Mouse (Mus musculus): Measurements from ENCODE around the gene Sipa1l1. TPM values are rescaled to one million over a fixed set of nuclear protein-coding genes. Genes with fewer than 3 reads are reported as not detected.

The Sipa1l1 gene
- polyA plus RNA-seq, 1 experiment from 2014 or later, result 41.6 TPM

GRCm38 (mm10) chr12:82225278-82225677 is 56.2 kb downstream of the Sipa1l1 start:
- Histone ChIP-seq H3K9me3 (ENCODE audit: control insufficient read depth, low read length) (no peaks in the 10 kb centered on the region), H3K36me3 (ENCODE audit: control insufficient read depth, insufficient read depth, low read length) (no peaks in the 10 kb centered on the region), H3K27me3 (replicated peaks; ENCODE audit: control insufficient read depth, insufficient read depth, low read length) (no peaks in the 10 kb centered on the region), H3K9ac (ENCODE audit: low read length) (no peak overlapping the region), H3K27ac (ENCODE audit: low read depth) (no peak overlapping the region), H3K4me3 (ENCODE audit: low read depth, low read length) (no peak overlapping the region), H3K4me1 (replicated peaks; ENCODE audit: control insufficient read depth, insufficient read depth, low read length) (0 out of 2 replicates have a peak, but pooled peaks cover 9% of the 10 kb centered on the region), H3K4me2 (ENCODE audit: low read length) (no peak overlapping the region)
- ATAC-seq (replicated peaks; ENCODE audit: low FRiP score, low TSS enrichment, low read depth), result no peak
- WGBS, result 84% methylated on average over 2 of the region's 2 CpGs
- no peak for DNase-seq (ENCODE audit: low spot score)

- Histone ChIP-seq H3K4me1 (replicated peaks; ENCODE audit: control insufficient read depth, insufficient read depth, low read length) (0 out of 2 replicates have a peak, but pooled peaks cover 9% of the 10 kb centered on the region), H3K9ac (ENCODE audit: low read length) (no peak overlapping the region), H3K36me3 (ENCODE audit: control insufficient read depth, insufficient read depth, low read length) (no peaks in the 10 kb centered on the region), H3K4me2 (ENCODE audit: low read length) (no peak overlapping the region), H3K9me3 (ENCODE audit: control insufficient read depth, low read length) (no peaks in the 10 kb centered on the region), H3K27me3 (replicated peaks; ENCODE audit: control insufficient read depth, insufficient read depth, low read length) (no peaks in the 10 kb centered on the region), H3K27ac (ENCODE audit: low read depth) (no peak overlapping the region), H3K4me3 (ENCODE audit: low read depth, low read length) (no peak overlapping the region)
- DNase-seq (ENCODE audit: low spot score) (no peak), ATAC-seq (replicated peaks; ENCODE audit: low FRiP score, low TSS enrichment, low read depth) (no peak)
- 42% methylated on average over 4 of the region's 4 CpGs for WGBS
Measured at GRCm38 (mm10) chr12:82225751-82226228, 56.7 kb downstream of the Sipa1l1 start.

GRCm38 (mm10) chr12:82226311-82227066 is 57.4 kb downstream of the Sipa1l1 start:
- H3K4me1 ChIP-seq (replicated peaks; ENCODE audit: control insufficient read depth, insufficient read depth, low read length), result 0 out of 2 replicates have a peak, but pooled peaks cover 13% of the 10 kb centered on the region
- WGBS, result 51% methylated on average over 6 of the region's 6 CpGs
- H3K36me3 ChIP-seq (ENCODE audit: control insufficient read depth, insufficient read depth, low read length), result no peaks in the 10 kb centered on the region
- H3K9ac ChIP-seq (ENCODE audit: low read length), result no peak overlapping the region
- H3K27me3 ChIP-seq (replicated peaks; ENCODE audit: control insufficient read depth, insufficient read depth, low read length), result no peaks in the 10 kb centered on the region
- no peak for ATAC-seq (replicated peaks; ENCODE audit: low FRiP score, low TSS enrichment, low read depth)
- no peak for DNase-seq (ENCODE audit: low spot score)
- no peak overlapping the region for H3K27ac ChIP-seq (ENCODE audit: low read depth)
- no peaks in the 10 kb centered on the region for H3K9me3 ChIP-seq (ENCODE audit: control insufficient read depth, low read length)
- no peak overlapping the region for H3K4me3 ChIP-seq (ENCODE audit: low read depth, low read length)
- H3K4me2 ChIP-seq (ENCODE audit: low read length), result no peak overlapping the region

- WGBS, result 56% methylated on average over 4 of the region's 4 CpGs
Measured at GRCm38 (mm10) chr12:82230127-82230526, 61.0 kb downstream of the Sipa1l1 start.

GRCm38 (mm10) chr12:82231191-82231590 is 62.1 kb downstream of the Sipa1l1 start:
- no peak overlapping the region for H3K4me3 ChIP-seq (ENCODE audit: low read depth, low read length)
- H3K27ac ChIP-seq (ENCODE audit: low read depth), result no peak overlapping the region
- H3K9ac ChIP-seq (ENCODE audit: low read length), result no peak overlapping the region
- H3K9me3 ChIP-seq (ENCODE audit: control insufficient read depth, low read length), result no peaks in the 10 kb centered on the region
- ATAC-seq (replicated peaks; ENCODE audit: low FRiP score, low TSS enrichment, low read depth) (no peak), DNase-seq (ENCODE audit: low spot score) (no peak)
- H3K4me1 ChIP-seq (replicated peaks; ENCODE audit: control insufficient read depth, insufficient read depth, low read length), result 0 out of 2 replicates have a peak, but pooled peaks cover 10% of the 10 kb centered on the region
- 71% methylated on average over 7 of the region's 7 CpGs for WGBS
- no peaks in the 10 kb centered on the region for H3K27me3 ChIP-seq (replicated peaks; ENCODE audit: control insufficient read depth, insufficient read depth, low read length)
- H3K4me2 ChIP-seq (ENCODE audit: low read length), result no peak overlapping the region
- H3K36me3 ChIP-seq (ENCODE audit: control insufficient read depth, insufficient read depth, low read length), result 0 out of 2 replicates have a peak, but pooled peaks cover 4% of the 10 kb centered on the region

More at GRCm38 (mm10) chr12:82230127-82230526, 61.0 kb downstream of the Sipa1l1 start:
- ATAC-seq (replicated peaks; ENCODE audit: low FRiP score, low TSS enrichment, low read depth) (no peak), DNase-seq (ENCODE audit: low spot score) (no peak)
- H3K4me3 ChIP-seq (ENCODE audit: low read depth, low read length), result no peak overlapping the region
- no peak overlapping the region for H3K27ac ChIP-seq (ENCODE audit: low read depth)
- H3K27me3 ChIP-seq (replicated peaks; ENCODE audit: control insufficient read depth, insufficient read depth, low read length), result no peaks in the 10 kb centered on the region
- 0 out of 2 replicates have a peak, but pooled peaks cover 13% of the 10 kb centered on the region for H3K4me1 ChIP-seq (replicated peaks; ENCODE audit: control insufficient read depth, insufficient read depth, low read length)
- H3K36me3 ChIP-seq (ENCODE audit: control insufficient read depth, insufficient read depth, low read length), result 0 out of 2 replicates have a peak, but pooled peaks cover 4% of the 10 kb centered on the region
- H3K9me3 ChIP-seq (ENCODE audit: control insufficient read depth, low read length), result no peaks in the 10 kb centered on the region
- no peak overlapping the region for H3K4me2 ChIP-seq (ENCODE audit: low read length)
- H3K9ac ChIP-seq (ENCODE audit: low read length), result no peak overlapping the region

- Histone ChIP-seq H3K4me3 (ENCODE audit: low read depth, low read length) (no peak overlapping the region), H3K27me3 (replicated peaks; ENCODE audit: control insufficient read depth, insufficient read depth, low read length) (no peaks in the 10 kb centered on the region), H3K36me3 (ENCODE audit: control insufficient read depth, insufficient read depth, low read length) (peaks cover 8% of the 10 kb centered on the region; the same call in 1 of the 2 replicates), H3K9ac (ENCODE audit: low read length) (no peak overlapping the region), H3K9me3 (ENCODE audit: control insufficient read depth, low read length) (no peaks in the 10 kb centered on the region), H3K4me1 (replicated peaks; ENCODE audit: control insufficient read depth, insufficient read depth, low read length) (0 out of 2 replicates have a peak, but pooled peaks cover 5% of the 10 kb centered on the region), H3K27ac (ENCODE audit: low read depth) (no peak overlapping the region), H3K4me2 (ENCODE audit: low read length) (no peak overlapping the region)
- no peak for ATAC-seq (replicated peaks; ENCODE audit: low FRiP score, low TSS enrichment, low read depth)
- no peak for DNase-seq (ENCODE audit: low spot score)
- WGBS, result 92% methylated on average over 3 of the region's 3 CpGs
Measured at GRCm38 (mm10) chr12:82233177-82233576, 64.1 kb downstream of the Sipa1l1 start.

- 86% methylated on average over 14 of the region's 14 CpGs for WGBS
- Histone ChIP-seq H3K36me3 (ENCODE audit: control insufficient read depth, insufficient read depth, low read length) (peaks cover 8% of the 10 kb centered on the region; the same call in 1 of the 2 replicates), H3K4me1 (replicated peaks; ENCODE audit: control insufficient read depth, insufficient read depth, low read length) (0 out of 2 replicates have a peak, but pooled peaks cover 5% of the 10 kb centered on the region), H3K9ac (ENCODE audit: low read length) (no peak overlapping the region), H3K27ac (ENCODE audit: low read depth) (no peak overlapping the region), H3K4me2 (ENCODE audit: low read length) (no peak overlapping the region), H3K4me3 (ENCODE audit: low read depth, low read length) (no peak overlapping the region), H3K27me3 (replicated peaks; ENCODE audit: control insufficient read depth, insufficient read depth, low read length) (no peaks in the 10 kb centered on the region), H3K9me3 (ENCODE audit: control insufficient read depth, low read length) (no peaks in the 10 kb centered on the region)
- DNase-seq (ENCODE audit: low spot score), result no peak
- ATAC-seq (replicated peaks; ENCODE audit: low FRiP score, low TSS enrichment, low read depth), result no peak
Measured at GRCm38 (mm10) chr12:82234463-82235223, 65.5 kb downstream of the Sipa1l1 start.

GRCm38 (mm10) chr12:82237095-82237494 is 68.0 kb downstream of the Sipa1l1 start:
- DNase-seq (ENCODE audit: low spot score), result no peak
- H3K4me3 ChIP-seq (ENCODE audit: low read depth, low read length), result no peak overlapping the region
- H3K27me3 ChIP-seq (replicated peaks; ENCODE audit: control insufficient read depth, insufficient read depth, low read length), result no peaks in the 10 kb centered on the region
- no peak overlapping the region for H3K27ac ChIP-seq (ENCODE audit: low read depth)
- H3K4me1 ChIP-seq (replicated peaks; ENCODE audit: control insufficient read depth, insufficient read depth, low read length), result no peaks in the 10 kb centered on the region
- no peak for ATAC-seq (replicated peaks; ENCODE audit: low FRiP score, low TSS enrichment, low read depth)
- H3K9me3 ChIP-seq (ENCODE audit: control insufficient read depth, low read length), result no peaks in the 10 kb centered on the region
- H3K4me2 ChIP-seq (ENCODE audit: low read length), result no peak overlapping the region
- WGBS, result 97% methylated on average over 4 of the region's 4 CpGs
- peaks cover 8% of the 10 kb centered on the region; the same call in 1 of the 2 replicates for H3K36me3 ChIP-seq (ENCODE audit: control insufficient read depth, insufficient read depth, low read length)
- no peak overlapping the region for H3K9ac ChIP-seq (ENCODE audit: low read length)
